Mouse (Mus musculus) forebrain, postnatal 0 days (tissue): ENCODE data around the gene Mrgpra6. TPM values are rescaled to one million over a fixed set of nuclear protein-coding genes. Genes with fewer than 3 reads are reported as not detected.

Source experiments
- ATAC-seq: fragments of 200-750 bp; cut with Nextera tagmentation; 2 replicates; pipeline ENCODE4 v1.8.0; 2017; ENCODE audit warnings: mild to moderate bottlenecking, moderate library complexity
- DNase-seq: peaks from one replicate; pipeline ENCODE4 v3.0.0-alpha.2; 2015
- H3K27ac ChIP-seq: fragments of 300-500 bp; sonication (generic); 2 replicates; pipeline ENCODE4 v1.5.1; 2014; ENCODE audit warnings: low read depth, mild to moderate bottlenecking, antibody characterized with exemption, low read length, moderate library complexity, mixed read lengths
- H3K27me3 ChIP-seq: fragments of 300-500 bp; sonication (generic); 2 replicates; pipeline ENCODE4 v1.6.1; 2014; ENCODE audit warnings: mild to moderate bottlenecking, low read length, mixed read lengths; ENCODE audit not compliant: insufficient read depth
- H3K36me3 ChIP-seq: fragments of 300-500 bp; sonication (generic); 2 replicates; pipeline ENCODE4 v1.6.1; 2014; ENCODE audit warnings: mild to moderate bottlenecking, moderate library complexity; ENCODE audit not compliant: insufficient read depth
- H3K4me1 ChIP-seq: fragments of 300-500 bp; sonication (generic); 2 replicates; pipeline ENCODE4 v1.6.1; 2014; ENCODE audit warnings: antibody characterized with exemption; ENCODE audit not compliant: insufficient read depth
- H3K4me2 ChIP-seq: fragments of 300-500 bp; sonication (generic); 2 replicates; pipeline ENCODE4 v1.6.1; 2014; ENCODE audit warnings: low read depth, mild to moderate bottlenecking, moderate library complexity
- H3K4me3 ChIP-seq: fragments of 300-500 bp; sonication (generic); 2 replicates; pipeline ENCODE4 v1.5.1; 2014; ENCODE audit warnings: low read depth, low read length, mixed read lengths
- H3K9ac ChIP-seq: fragments of 300-500 bp; sonication (generic); 2 replicates; pipeline ENCODE4 v1.6.1; 2014; ENCODE audit warnings: mild to moderate bottlenecking
- H3K9me3 ChIP-seq: fragments of 300-500 bp; sonication (generic); 2 replicates; pipeline ENCODE4 v1.6.1; 2016; ENCODE audit warnings: low read length
- CTCF ChIP-seq: sonication (generic); IDR thresholded peaks from 2 replicates; pipeline ENCODE4 v1.5.1; 2016; ENCODE audit warnings: antibody characterized with exemption, control low read depth, low read depth
- WGBS: fragments of 180-500 bp; shearing (Covaris S2); extraction: QIAGEN DNeasy Blood & Tissue Kit; methylation state at CpG from one replicate; pipeline ENCODE4 v1.1.7; 2014; 5-methylcytosine and 5-hydroxymethylcytosine counted together
- polyA plus RNA-seq: library from polyadenylated mRNA; unstranded; fragments of >200 nt; fragmentation: Nextera tagmentation; extraction: Ambion mirVana; gene quantifications from 2 replicates; pipeline ENCODE4 v1.2.1, GENCODE M21; 2015
- total RNA-seq: library from RNA; depleted of rRNA; stranded (reverse); fragments of >200 nt; gene quantifications from 2 replicates; pipeline ENCODE4 v1.2.3, GENCODE M21; 2014; rRNA removed

Mrgpra6 gene
- total and polyA plus RNA-seq, 2 experiments from 2014 or later, result not detected

GRCm38 (mm10) chr7:47144299-47144698, 60.4 kb downstream of the Mrgpra6 start:
- Histone ChIP-seq H3K9me3 (no peaks in the 10 kb centered on the region), H3K4me1 (no peaks in the 10 kb centered on the region), H3K27me3 (no peaks in the 10 kb centered on the region), H3K27ac (no peak overlapping the region), H3K4me2 (no peak overlapping the region), H3K4me3 (no peak overlapping the region), H3K9ac (no peak overlapping the region; the same call in 1 of the 2 replicates), H3K36me3 (no peaks in the 10 kb centered on the region)
- TF ChIP-seq CTCF, result no peak
- WGBS, result 34% methylated on average over 6 of the region's 6 CpGs
- ATAC-seq (no peak), DNase-seq (no peak)

- Histone ChIP-seq H3K4me3 (no peak overlapping the region), H3K4me1 (no peaks in the 10 kb centered on the region), H3K36me3 (no peaks in the 10 kb centered on the region), H3K27me3 (no peaks in the 10 kb centered on the region), H3K9ac (no peak overlapping the region), H3K4me2 (no peak overlapping the region), H3K27ac (no peak overlapping the region), H3K9me3 (no peaks in the 10 kb centered on the region)
- TF ChIP-seq CTCF, result no peak
- WGBS, result 81% methylated on average over 8 of the region's 8 CpGs
- ATAC-seq (no peak), DNase-seq (no peak)
Observed at GRCm38 (mm10) chr7:47139823-47140325, 64.8 kb downstream of the Mrgpra6 start.

Other genes with a start within 250 kb of the Mrgpra6 start
- 9.2 and 12.0 TPM in 2 replicates for gene Uevld, start 246.4 kb downstream of the Mrgpra6 start, total RNA-seq
- 3.2 and 4.6 TPM in 2 replicates for gene Uevld, start 246.4 kb downstream of the Mrgpra6 start, polyA plus RNA-seq
- gene Gm9999, start 221.3 kb downstream of the Mrgpra6 start, total RNA-seq, result not detected in 2 replicates
- gene Gm9999, start 221.3 kb downstream of the Mrgpra6 start, polyA plus RNA-seq, result not detected in 2 replicates
- gene Spty2d1, start 196.5 kb downstream of the Mrgpra6 start, total RNA-seq, result 9.5 and 10.9 TPM in 2 replicates
- 3.7 and 5.0 TPM in 2 replicates for gene Spty2d1, start 196.5 kb downstream of the Mrgpra6 start, polyA plus RNA-seq
- 9.5 and 12.0 TPM in 2 replicates for gene Tmem86a, start 154.3 kb downstream of the Mrgpra6 start, total RNA-seq
- 32.9 and 37.3 TPM in 2 replicates for gene Tmem86a, start 154.3 kb downstream of the Mrgpra6 start, polyA plus RNA-seq
- gene Ptpn5, start 71.2 kb downstream of the Mrgpra6 start, total RNA-seq, result 57.1 and 67.4 TPM in 2 replicates
- gene Ptpn5, start 71.2 kb downstream of the Mrgpra6 start, polyA plus RNA-seq, result 101 and 132 TPM in 2 replicates
- not detected in 2 replicates for gene Mrgpra9, start 47.9 kb upstream of the Mrgpra6 start, total RNA-seq
- gene Mrgpra9, start 47.9 kb upstream of the Mrgpra6 start, polyA plus RNA-seq, result not detected in 2 replicates
- gene Mrgpra1, start 149.3 kb upstream of the Mrgpra6 start, total RNA-seq, result not detected in 2 replicates
- gene Mrgpra1, start 149.3 kb upstream of the Mrgpra6 start, polyA plus RNA-seq, result not detected in 2 replicates
- not detected in 2 replicates for gene Mrgpra2a, start 247.2 kb upstream of the Mrgpra6 start, total RNA-seq
- gene Mrgpra2a, start 247.2 kb upstream of the Mrgpra6 start, polyA plus RNA-seq, result not detected in 2 replicates